Mouse (Mus musculus) retina, postnatal 7 days (tissue): ENCODE data around the gene 1700024P04Rik.
"Not testable (repeated sequence)": the region's sequence is repeated elsewhere in the genome, so short reads cannot be mapped to it uniquely, and the experiment has no call there.

ENCODE experiments used
- DNase-seq: peaks from one replicate; pipeline ENCODE4 v3.0.0-alpha.2; 2012; ENCODE audit warnings: low read depth, low spot score

Gene 1700024P04Rik

GRCm38 (mm10) chr13:98984465-98984864 is at the start of gene 1700024P04Rik:
Gene 1700024P04Rik (minus strand): TSS chr13:98984565.
- no peak for DNase-seq

GRCm38 (mm10) chr13:99031223-99032216 is 47.2 kb upstream of the 1700024P04Rik start:
- no peak for DNase-seq

- no peak for DNase-seq
Measured at GRCm38 (mm10) chr13:99030579-99031200, 46.3 kb upstream of the 1700024P04Rik start.

GRCm38 (mm10) chr13:99025268-99025667 is 40.9 kb upstream of the 1700024P04Rik start:
- peak; percentile 52 for DNase-seq

GRCm38 (mm10) chr13:99022036-99022435 is 37.7 kb upstream of the 1700024P04Rik start:
- DNase-seq: no peak

- no peak for DNase-seq
Measured at GRCm38 (mm10) chr13:99021181-99021580, 36.8 kb upstream of the 1700024P04Rik start.

GRCm38 (mm10) chr13:99019831-99020669 is 35.7 kb upstream of the 1700024P04Rik start:
- DNase-seq: no peak

- DNase-seq: no peak
Measured at GRCm38 (mm10) chr13:99018526-99019201, 34.3 kb upstream of the 1700024P04Rik start.

- no peak for DNase-seq
Measured at GRCm38 (mm10) chr13:99016696-99017095, 32.3 kb upstream of the 1700024P04Rik start.

- no peak for DNase-seq
Measured at GRCm38 (mm10) chr13:99012891-99013290, 28.5 kb upstream of the 1700024P04Rik start.

- no peak for DNase-seq
Measured at GRCm38 (mm10) chr13:99008013-99008412, 23.6 kb upstream of the 1700024P04Rik start.

GRCm38 (mm10) chr13:99006389-99007099 is 22.2 kb upstream of the 1700024P04Rik start:
- DNase-seq: no peak

- DNase-seq: not testable (repeated sequence)
Measured at GRCm38 (mm10) chr13:99001652-99002051, 17.3 kb upstream of the 1700024P04Rik start.

GRCm38 (mm10) chr13:98997025-98997424 is 12.7 kb upstream of the 1700024P04Rik start:
- no peak for DNase-seq

- no peak for DNase-seq
Measured at GRCm38 (mm10) chr13:98977070-98977785, 7.1 kb downstream of the 1700024P04Rik start.

- not testable (repeated sequence) for DNase-seq
Measured at GRCm38 (mm10) chr13:98976022-98976421, 8.3 kb downstream of the 1700024P04Rik start.

GRCm38 (mm10) chr13:98972090-98972489 is 12.3 kb downstream of the 1700024P04Rik start:
- DNase-seq: no peak

GRCm38 (mm10) chr13:98971641-98972040 is 12.7 kb downstream of the 1700024P04Rik start:
- no peak for DNase-seq

- DNase-seq: no peak
Measured at GRCm38 (mm10) chr13:98968517-98968916, 15.8 kb downstream of the 1700024P04Rik start.

- DNase-seq: no peak
Measured at GRCm38 (mm10) chr13:98967942-98968341, 16.4 kb downstream of the 1700024P04Rik start.
